Mouse (Mus musculus): Measurements from ENCODE around the gene Galns.

- TF ChIP-seq POLR2A (IDR thresholded peaks at IDR 0.05; ENCODE audit: borderline replicate concordance, extremely low read depth, insufficient read depth, insufficient read length, poor library complexity, severe bottlenecking) (no peak), CTCF (IDR thresholded peaks at IDR 0.05; ENCODE audit: borderline replicate concordance, extremely low read depth, insufficient read depth, insufficient read length) (no peak)
These were observed 24.5 kb downstream of the Galns start for GRCm38 (mm10) chr8:122586749-122587148.
